Mouse (Mus musculus): Measurements from ENCODE around the gene Cygb.
"Not testable (repeated sequence)": the region's sequence is repeated elsewhere in the genome, so short reads cannot be mapped to it uniquely, and the experiment has no call there.

Gene Cygb

DNA sequence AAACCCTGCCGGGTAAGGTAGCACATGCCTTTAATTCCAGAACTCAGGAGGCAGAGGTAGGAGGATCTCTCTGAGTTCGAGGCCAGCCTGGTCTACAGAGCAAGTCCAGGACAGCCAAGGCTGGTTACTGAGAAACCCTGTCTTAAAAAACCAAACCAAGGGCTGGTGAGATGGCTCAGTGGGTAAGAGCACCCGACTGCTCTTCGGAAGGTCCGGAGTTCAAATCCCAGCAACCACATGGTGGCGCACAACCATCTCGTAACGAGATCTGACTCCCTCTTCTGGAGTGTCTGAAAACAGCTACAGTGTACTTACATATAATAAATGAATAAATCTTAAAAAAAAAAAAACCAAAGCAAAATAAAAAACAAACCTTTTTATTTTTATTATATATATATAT is 17.5 kb downstream of the Cygb start:
- DNase-seq (ENCODE audit: low spot score in 2 of 2) = not testable (repeated sequence)

GRCm38 (mm10) chr11:116632962-116633361 is 21.2 kb downstream of the Cygb start:
- DNase-seq (ENCODE audit: low spot score in 2 of 2) = no peak

DNA sequence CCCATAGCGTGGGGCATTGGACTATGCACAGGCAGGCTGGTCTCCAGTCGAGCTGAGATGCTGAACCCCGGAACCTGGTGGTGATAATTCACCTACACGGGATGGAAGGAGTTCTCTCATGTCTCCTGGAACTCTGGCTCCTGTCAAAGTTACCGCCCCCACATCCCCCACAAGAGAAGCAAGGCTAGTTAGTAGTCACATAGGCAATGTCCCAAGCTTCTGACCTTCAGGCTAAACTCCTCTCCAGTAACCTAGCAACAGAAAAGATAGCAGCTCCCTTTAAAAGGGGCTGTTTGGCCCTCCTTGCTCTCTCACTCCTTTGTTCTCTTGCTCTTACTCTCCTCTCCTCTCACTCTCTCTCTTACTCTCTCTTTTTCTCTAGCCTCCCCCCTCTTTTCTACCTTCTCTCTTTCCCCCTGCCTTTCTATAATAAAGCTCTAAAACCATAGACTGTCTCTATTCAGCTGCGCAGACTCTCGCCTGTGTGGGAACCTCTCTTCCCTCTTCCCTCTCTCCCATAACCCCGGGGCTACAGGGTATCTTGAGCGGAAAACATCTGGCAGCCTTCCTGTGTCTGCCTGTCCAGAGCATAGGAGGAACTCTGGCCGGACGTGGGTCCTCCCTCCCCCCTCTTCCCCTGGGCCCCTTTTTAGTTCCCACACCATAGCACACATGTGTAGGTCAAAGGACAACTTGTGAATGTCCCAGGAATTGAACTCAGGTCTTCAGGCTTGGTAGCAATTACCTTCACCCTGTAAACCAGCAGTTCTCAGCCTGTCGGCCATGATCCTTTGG is 23.7 kb downstream of the Cygb start:
- no peak for DNase-seq (ENCODE audit: low spot score in 2 of 2)

DNA sequence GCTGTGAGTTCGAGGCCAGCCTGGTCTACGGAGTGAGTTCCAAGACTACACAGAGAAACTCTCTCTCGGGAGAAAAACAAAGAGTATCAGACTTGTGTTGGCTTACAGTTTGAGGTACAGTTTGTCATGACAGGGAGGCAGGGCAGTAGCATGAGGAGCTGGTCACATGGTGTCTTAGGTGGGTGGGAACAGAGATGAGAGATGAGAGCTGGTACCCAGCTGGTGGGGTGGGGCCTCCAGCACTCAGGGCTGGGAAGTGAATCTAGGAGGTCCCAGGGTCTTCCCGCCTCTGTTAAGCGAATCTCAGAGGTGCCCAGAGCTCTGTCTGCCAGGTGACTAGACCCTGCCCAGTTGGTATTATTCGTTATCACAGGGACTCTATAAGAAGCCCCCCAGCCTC is 24.6 kb downstream of the Cygb start:
- no peak for DNase-seq (ENCODE audit: low spot score in 2 of 2)

DNA sequence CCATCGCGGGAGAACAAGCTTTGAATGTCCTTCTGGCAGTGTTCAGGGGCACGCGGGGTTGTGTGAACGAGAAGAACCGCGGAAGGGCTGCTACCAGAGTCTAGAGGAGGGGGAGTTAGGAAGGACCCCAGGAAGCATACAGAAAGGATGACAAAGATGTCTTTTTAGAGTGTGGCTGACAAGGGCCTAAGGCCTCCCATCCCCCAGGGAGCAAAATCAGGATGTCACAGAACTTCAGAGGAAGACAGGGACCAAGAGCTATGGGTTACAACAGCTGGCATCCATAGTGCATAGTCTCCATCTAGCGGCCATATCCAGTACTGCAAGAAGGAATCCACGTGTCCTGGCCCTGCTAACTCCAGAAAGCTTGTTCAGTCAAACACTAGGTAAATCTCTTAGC is 25.4 kb downstream of the Cygb start:
- DNase-seq (ENCODE audit: low spot score in 2 of 2) = peak; percentile 70 to 85

DNA sequence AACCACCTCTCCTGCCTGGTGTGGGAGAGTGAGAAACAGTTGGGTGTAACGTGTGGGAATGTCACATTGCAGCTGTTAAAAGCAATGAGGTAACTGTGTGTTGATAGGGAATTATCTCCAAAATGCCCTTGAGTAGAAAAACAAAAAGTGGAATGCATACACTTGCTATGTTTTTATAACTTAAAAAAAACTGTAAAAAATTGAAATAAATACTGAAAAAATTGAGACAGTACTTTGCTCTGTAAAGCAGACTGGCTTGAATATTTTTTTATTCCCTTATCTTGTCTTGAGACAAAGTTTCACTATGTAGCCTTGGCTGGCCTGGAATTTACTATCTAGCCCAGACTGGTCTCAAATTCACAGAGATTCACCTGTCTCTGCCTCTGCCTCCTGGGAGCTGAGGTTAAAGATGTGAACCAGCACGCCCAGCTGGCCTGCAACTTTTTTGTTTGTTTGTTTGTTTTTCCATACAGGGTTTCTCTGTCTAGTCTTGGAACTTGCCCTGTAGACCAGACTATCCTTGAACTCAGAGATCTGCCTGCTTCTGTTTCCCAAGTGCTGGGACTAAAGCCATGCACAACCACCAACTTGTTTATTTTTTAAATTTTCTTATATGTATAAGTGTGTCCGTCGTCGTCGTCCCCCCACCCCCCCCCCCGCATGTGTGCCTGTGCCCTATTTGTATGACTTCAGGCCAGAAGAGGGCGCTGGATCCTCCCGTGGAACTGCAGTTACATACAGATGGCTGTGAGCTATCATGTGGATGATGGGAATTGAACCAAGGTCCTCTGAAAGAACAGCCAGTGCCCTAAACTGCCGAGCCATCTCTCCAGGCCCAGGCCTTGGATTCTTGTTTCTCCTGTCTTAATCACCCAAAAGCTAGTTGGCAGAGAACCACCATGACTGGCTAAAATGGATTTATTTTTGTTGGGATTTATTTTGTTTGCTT is 26.8 kb downstream of the Cygb start:
- DNase-seq (ENCODE audit: low spot score in 2 of 2) = peak in 1 of 2 experiments; percentile 63

DNA sequence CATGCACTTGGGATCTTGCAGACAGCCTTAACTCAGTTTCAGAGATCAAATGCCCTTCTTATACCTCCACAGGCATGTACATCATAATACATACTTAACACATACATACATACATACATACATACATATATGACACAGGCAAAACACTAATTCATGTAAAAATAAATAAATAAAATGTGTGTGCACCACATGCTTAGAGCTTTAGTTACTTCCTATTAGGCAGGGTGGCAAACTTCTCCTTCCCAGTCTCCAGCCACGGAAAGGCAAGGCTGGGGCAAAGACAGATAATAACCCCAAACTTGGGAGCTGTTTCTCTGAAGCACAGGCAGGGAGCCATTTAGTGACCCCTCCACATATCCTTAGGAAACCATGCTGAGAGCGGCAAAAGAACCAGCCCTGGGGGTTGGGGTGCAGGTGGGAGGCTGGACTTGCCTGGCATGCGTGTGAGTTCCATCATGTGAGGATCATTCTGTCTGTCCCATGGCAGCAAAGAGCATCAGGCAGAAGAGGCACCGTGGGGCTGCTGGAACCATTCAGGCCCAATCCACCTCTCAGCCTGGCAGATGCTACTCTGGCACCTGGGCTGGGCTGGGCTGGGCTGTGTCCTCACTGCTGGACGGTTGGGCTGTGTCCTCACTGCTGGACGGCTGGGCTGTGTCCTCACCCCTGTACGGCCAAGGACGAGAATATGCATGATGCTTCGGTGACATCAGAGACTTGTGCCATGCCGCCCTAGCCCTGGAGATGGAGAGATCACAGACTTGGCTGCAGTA is 27.6 kb downstream of the Cygb start, which contains the start of gene Rhbdf2:
TSS of gene Rhbdf2 (minus strand) at position 721 of the 773 bp plus-strand sequence.
- no peak for DNase-seq (ENCODE audit: low spot score in 2 of 2)

GRCm38 (mm10) chr11:116625081-116626000 is 28.8 kb downstream of the Cygb start:
- peak; percentile 56 to 71 for DNase-seq (ENCODE audit: low spot score in 2 of 2)

DNA sequence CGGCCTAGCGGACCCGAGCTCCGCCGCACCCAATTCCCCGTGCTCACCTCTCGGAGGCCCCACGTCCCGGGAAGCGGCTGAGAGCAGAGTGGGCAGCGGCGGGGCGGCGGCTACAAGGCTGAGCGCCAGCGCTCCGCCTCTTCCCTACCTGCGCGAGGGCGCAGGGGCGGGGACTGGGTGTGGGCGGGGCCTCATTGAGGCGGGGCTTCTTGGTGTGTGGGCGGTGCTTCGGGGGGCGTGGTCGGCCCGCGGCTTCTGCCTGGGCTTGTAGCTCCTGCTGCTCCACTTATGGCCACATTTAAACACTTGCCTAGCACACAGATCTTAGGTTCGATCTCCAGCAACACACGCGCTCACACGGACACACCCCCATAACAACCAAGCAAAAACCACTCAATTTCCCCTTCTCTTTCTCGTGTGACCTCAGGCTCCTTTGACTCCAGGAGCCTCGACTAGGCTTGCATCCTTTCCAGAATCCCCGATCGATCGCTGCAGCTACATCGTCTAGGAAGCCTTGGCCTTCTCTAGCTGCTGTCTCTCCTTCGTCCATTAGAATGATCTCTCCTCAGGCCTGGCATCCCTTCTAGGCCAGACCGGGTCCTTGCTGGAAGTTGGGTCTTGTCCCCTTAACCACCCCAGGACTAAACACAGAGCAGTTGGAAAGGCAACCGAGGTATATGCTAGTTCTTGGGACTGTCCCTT is 29.8 kb downstream of the Cygb start:
- peak; percentile 88 to 89 for DNase-seq (ENCODE audit: low spot score in 2 of 2)

- DNase-seq (ENCODE audit: low spot score in 2 of 2) = no peak
These were observed 30.6 kb downstream of the Cygb start for GRCm38 (mm10) chr11:116623281-116624124.

GRCm38 (mm10) chr11:116621258-116621704 is 32.8 kb downstream of the Cygb start:
- no peak for DNase-seq (ENCODE audit: low spot score in 2 of 2)

- no peak for DNase-seq (ENCODE audit: low spot score in 2 of 2)
These were observed 33.4 kb downstream of the Cygb start for GRCm38 (mm10) chr11:116620559-116621253.

DNA sequence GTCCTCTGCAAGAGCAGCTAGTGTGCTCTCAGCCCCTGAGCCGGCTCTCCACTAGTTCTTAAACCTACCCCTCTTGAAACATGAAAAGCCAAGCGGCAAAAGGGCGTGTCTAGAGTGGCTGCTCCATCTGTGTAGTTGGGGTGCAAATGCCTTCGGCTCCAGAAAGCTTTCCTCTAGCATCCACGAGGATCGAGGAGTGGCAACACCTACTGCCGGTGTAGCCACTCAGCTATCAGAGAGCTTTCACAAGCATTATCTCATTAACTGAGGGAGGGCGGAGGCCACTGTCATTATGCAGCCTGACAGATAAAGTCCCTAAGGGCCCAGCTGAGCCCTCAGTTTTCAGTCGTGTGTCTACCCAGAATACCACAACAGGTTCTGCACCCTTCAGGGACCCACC is 34.0 kb downstream of the Cygb start:
- DNase-seq (ENCODE audit: low spot score in 2 of 2) = no peak

GRCm38 (mm10) chr11:116619561-116619960 is 34.6 kb downstream of the Cygb start:
- DNase-seq (ENCODE audit: low spot score in 2 of 2) = no peak

DNA sequence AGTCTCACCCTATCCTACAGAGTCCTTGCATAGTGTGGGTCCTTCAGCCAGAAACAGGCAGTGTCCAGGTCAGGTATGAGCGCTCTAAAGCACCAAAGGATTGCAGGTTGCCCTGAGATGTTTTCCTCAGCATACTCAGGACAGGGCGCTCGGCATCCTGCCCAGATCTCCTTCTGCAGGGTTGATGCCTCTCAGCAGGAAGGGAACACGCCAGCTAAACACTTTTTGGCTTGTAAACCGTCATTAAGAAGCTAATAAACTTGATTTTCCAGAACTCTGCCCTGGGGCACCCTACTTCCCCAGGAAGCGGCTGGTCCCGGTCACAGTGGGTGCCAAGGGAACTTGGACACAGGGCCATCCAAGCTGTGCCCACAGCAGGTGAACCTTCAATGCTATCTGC is 35.0 kb downstream of the Cygb start:
- DNase-seq (ENCODE audit: low spot score in 2 of 2) = no peak

- DNase-seq (ENCODE audit: low spot score in 2 of 2) = no peak
These were observed 35.4 kb downstream of the Cygb start for GRCm38 (mm10) chr11:116618666-116619065.

- DNase-seq (ENCODE audit: low spot score in 2 of 2) = no peak
These were observed 36.5 kb downstream of the Cygb start for GRCm38 (mm10) chr11:116617641-116618040.

DNA sequence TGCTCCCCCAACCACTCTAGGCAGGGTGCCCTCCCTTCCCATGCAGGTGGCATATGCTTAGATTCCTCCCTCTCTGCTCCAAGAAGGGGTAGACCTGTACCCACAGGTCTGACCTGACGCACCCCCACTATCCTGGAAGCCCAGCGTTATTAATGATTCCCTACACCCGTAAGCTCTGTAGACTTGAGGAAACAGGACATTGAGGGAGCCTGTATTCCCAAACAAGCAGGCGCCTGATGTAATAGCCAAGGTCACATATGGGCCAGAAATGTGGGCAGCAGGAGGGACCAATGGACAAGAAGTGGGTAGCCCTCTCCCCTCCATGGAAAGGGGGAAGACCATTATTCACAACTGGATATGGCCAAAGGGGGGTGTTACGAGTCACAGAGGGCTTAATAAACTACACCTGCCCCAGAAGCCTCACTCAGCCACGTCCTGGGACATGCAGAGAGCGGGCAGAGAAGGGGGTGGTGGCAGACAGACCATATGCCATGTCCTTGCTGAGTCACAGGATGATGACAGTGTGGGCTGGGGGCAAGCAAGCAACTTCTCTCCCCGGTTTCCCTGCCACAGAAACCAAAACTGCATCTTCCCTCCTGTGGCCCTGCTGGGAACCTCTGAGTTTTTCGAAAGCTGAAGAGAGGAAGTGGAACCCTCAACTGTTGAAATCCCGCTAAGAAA is 37.5 kb downstream of the Cygb start:
- DNase-seq (ENCODE audit: low spot score in 2 of 2) = no peak
